Mouse (Mus musculus) cortical plate, adult 2 months (tissue): ENCODE data around the gene Bmp7.

Experiments
- CTCF ChIP-seq: fragments of 200-500 bp; IDR thresholded peaks from 2 replicates; pipeline ENCODE4 v1.5.1; 2011; ENCODE audit warnings: mild to moderate bottlenecking, control low read depth, low read length; ENCODE audit not compliant: insufficient read depth; ENCODE audit errors: extremely low read depth
- POLR2A ChIP-seq: fragments of 200-500 bp; IDR thresholded peaks from 2 replicates; pipeline ENCODE4 v1.6.1; 2011; ENCODE audit warnings: mild to moderate bottlenecking, low read length, control low read depth; ENCODE audit not compliant: insufficient read depth; ENCODE audit errors: extremely low read depth

- TF ChIP-seq CTCF: no peak
- no peak for TF ChIP-seq POLR2A
Observed at GRCm38 (mm10) chr2:172884584-172884983, 55.5 kb downstream of the Bmp7 start.
